Comparison of ENCODE assay signal across 26 mouse cellular contexts in genomic region chr10:20867076-20867475, GRCm38 (mm10).
DNase-seq lines count a peak whose midpoint lies in the region; ATAC-seq lines count a peak whose summit lies in the region.
"Had no signal": no experiment of that assay in that cellular context is flagged by ENCODE, and none has a peak within 500 bp of the region (broad histone marks: within the 10 kb centered on the region; RNA-seq: fewer than 3 reads in every experiment).

No protein-coding gene starts in this region.

- no peak overlapping the region for H3K9ac ChIP-seq in liver, embryonic 11.5 days (ENCODE audit: low read depth, low read length)
- no peak overlapping the region for H3K9ac ChIP-seq in liver, embryonic 16.5 days (ENCODE audit: low read depth, low read length)
- H3K9ac ChIP-seq: embryonic facial prominence, embryonic 12.5 days; forebrain, embryonic 12.5 days had no signal

- DNase-seq in liver: peak; percentile 26
- no peak for DNase-seq in liver, embryonic 11.5 days (ENCODE audit: low spot score)
- no peak for DNase-seq in spleen, postnatal 14 days (ENCODE audit: low spot score in 2 of 2)
- DNase-seq in left cerebral cortex, adult 18-20 months (ENCODE audit: low spot score in 2 of 2): no peak
- DNase-seq: adrenal gland, adult 8-10 months; adrenal gland, postnatal 14 days; adrenal gland, postnatal 36 days; B cell, adult 2 months; cerebellum, adult 11-12 months; cerebellum, adult 2 months; cerebellum, adult 9-10 months; cerebellum, postnatal 10 days; cerebellum, postnatal 25 days had no signal

- H3K27me3 ChIP-seq in liver, embryonic 11.5 days (replicated peaks; ENCODE audit: control insufficient read depth, insufficient read depth, low read length): no peaks in the 10 kb centered on the region
- no peaks in the 10 kb centered on the region for H3K27me3 ChIP-seq in liver, embryonic 16.5 days (ENCODE audit: control insufficient read depth, insufficient read depth, low read depth, low read length)
- H3K27me3 ChIP-seq: CH12.LX; embryonic facial prominence, embryonic 12.5 days; forebrain, embryonic 12.5 days had no signal

- no peaks in the 10 kb centered on the region for H3K9me3 ChIP-seq in liver, embryonic 11.5 days (ENCODE audit: control insufficient read depth, low read length)
- H3K9me3 ChIP-seq in liver, embryonic 16.5 days (replicated peaks; ENCODE audit: control insufficient read depth, low read length): no peaks in the 10 kb centered on the region
- H3K9me3 ChIP-seq: embryonic facial prominence, embryonic 10.5 days; embryonic facial prominence, embryonic 12.5 days; forebrain, embryonic 10.5 days; forebrain, embryonic 12.5 days; G1E had no signal

- H3K4me3 ChIP-seq in liver, embryonic 11.5 days (ENCODE audit: low read depth, low read length): no peak overlapping the region
- H3K4me3 ChIP-seq in liver, embryonic 16.5 days (ENCODE audit: low read depth, low read length): no peak overlapping the region
- H3K4me3 ChIP-seq: embryonic facial prominence, embryonic 10.5 days; embryonic facial prominence, embryonic 12.5 days; forebrain, embryonic 10.5 days; forebrain, embryonic 12.5 days had no signal

- no peak overlapping the region for H3K27ac ChIP-seq in liver, embryonic 11.5 days (ENCODE audit: low read depth, low read length)
- H3K27ac ChIP-seq in liver, embryonic 16.5 days (ENCODE audit: low read length): no peak overlapping the region
- H3K27ac ChIP-seq: embryonic facial prominence, embryonic 10.5 days; embryonic facial prominence, embryonic 12.5 days; forebrain, embryonic 10.5 days; forebrain, embryonic 12.5 days had no signal

- no peaks in the 10 kb centered on the region for H3K4me1 ChIP-seq in liver, embryonic 11.5 days (replicated peaks; ENCODE audit: control insufficient read depth, insufficient read depth, low read length)
- H3K4me1 ChIP-seq in liver, embryonic 16.5 days (ENCODE audit: control insufficient read depth, low read depth, low read length): no peaks in the 10 kb centered on the region; the same call in 1 of the 2 replicates
- H3K4me1 ChIP-seq: embryonic facial prominence, embryonic 10.5 days; forebrain, embryonic 10.5 days; forebrain, embryonic 12.5 days had no signal

- no peak for ATAC-seq in liver, embryonic 11.5 days (replicated peaks; ENCODE audit: low FRiP score)
- ATAC-seq in erythroid progenitor cell, adult 5-6 weeks (replicated peaks; ENCODE audit: low FRiP score, poor library complexity, severe bottlenecking): peak; percentile 60; the same call in 1 of the 2 replicates
- ATAC-seq in liver, embryonic 16.5 days (ENCODE audit: low read depth): peak; percentile 60; the same call in 1 of the 2 replicates
- ATAC-seq: activated CD4-positive, CD25-positive, alpha-beta regulatory T cell, adult 4 months; CD4-positive, CD25-positive, alpha-beta regulatory T cell, adult 4 months; forebrain, embryonic 14.5 days; forebrain, embryonic 16.5 days; Patski had no signal

- 81% methylated on average over 12 of the region's 12 CpGs for WGBS in liver, embryonic 11.5 days
- WGBS in liver, embryonic 16.5 days (ENCODE audit: insufficient replicate concordance): 81% methylated on average over 12 of the region's 12 CpGs

- no peak overlapping the region for H3K4me2 ChIP-seq in liver, embryonic 11.5 days
- H3K4me2 ChIP-seq in liver, embryonic 16.5 days (ENCODE audit: low read depth, low read length): no peak overlapping the region
- H3K4me2 ChIP-seq: embryonic facial prominence, embryonic 12.5 days; forebrain, embryonic 12.5 days had no signal

- no peaks in the 10 kb centered on the region for H3K36me3 ChIP-seq in liver, embryonic 11.5 days (ENCODE audit: control insufficient read depth, insufficient read depth, low read length)
- no peaks in the 10 kb centered on the region for H3K36me3 ChIP-seq in liver, embryonic 16.5 days (ENCODE audit: control insufficient read depth, insufficient read depth)
- H3K36me3 ChIP-seq: embryonic facial prominence, embryonic 10.5 days; embryonic facial prominence, embryonic 12.5 days; forebrain, embryonic 10.5 days; forebrain, embryonic 12.5 days; G1E had no signal
